Mouse (Mus musculus): ENCODE results near the gene Glrx3.

- TF ChIP-seq GATA1 (IDR thresholded peaks at IDR 0.05; ENCODE audit: low read length) = no peak
- TF ChIP-seq TAL1 (IDR thresholded peaks at IDR 0.05; ENCODE audit: low read length) = no peak
Measured at GRCm38 (mm10) chr7:137498736-137499135, 61.3 kb downstream of the Glrx3 start.

Data from erythroblast, embryonic 14.5 days (primary cell).